Mouse (Mus musculus) NIH3T3 (cell line): ENCODE results near the gene Fastkd5.
"Not testable (repeated sequence)": the region's sequence is repeated elsewhere in the genome, so short reads cannot be mapped to it uniquely, and the experiment has no call there.

Experiments
- DNase-seq: peaks from one replicate; pipeline ENCODE4 v3.0.0-alpha.2; 2012; ENCODE audit warnings: low read depth

Fastkd5 gene

DNA sequence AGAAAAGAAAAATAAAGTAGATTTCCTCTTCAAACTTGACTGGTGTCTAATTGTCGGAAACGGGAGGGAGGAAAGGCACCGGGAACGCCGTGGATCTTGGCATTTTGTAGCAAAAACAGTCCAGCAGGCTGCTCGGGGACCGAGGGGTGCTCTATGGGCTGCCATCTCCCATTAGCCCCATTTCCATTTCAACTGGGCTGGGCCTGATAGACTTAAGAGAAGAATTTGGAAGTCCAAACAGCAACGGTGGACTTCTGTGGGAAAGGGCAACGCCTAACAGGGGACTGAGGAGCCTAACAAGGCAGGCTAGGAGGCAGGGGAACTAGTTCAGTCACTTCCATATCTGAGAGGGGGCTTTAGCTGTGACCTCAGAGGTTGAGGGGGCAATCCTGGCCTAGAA lies 52.8 kb downstream of the Fastkd5 start:
- DNase-seq: no peak

DNA sequence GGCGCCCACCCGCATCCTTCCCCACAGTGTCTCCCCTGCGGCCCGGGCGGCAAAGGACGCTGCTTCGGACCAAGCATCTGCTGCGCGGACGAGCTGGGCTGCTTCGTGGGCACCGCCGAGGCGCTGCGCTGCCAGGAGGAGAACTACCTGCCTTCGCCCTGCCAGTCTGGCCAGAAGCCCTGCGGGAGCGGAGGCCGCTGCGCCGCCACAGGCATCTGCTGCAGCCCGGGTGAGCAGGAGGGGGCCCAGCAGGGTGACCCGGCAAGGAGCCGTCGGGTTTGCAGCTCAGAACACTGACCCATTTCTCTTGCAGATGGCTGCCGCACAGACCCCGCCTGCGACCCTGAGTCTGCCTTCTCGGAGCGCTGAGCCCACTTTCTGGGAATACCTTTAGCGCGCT lies 53.3 kb downstream of the Fastkd5 start:
- not testable (repeated sequence) for DNase-seq

DNA sequence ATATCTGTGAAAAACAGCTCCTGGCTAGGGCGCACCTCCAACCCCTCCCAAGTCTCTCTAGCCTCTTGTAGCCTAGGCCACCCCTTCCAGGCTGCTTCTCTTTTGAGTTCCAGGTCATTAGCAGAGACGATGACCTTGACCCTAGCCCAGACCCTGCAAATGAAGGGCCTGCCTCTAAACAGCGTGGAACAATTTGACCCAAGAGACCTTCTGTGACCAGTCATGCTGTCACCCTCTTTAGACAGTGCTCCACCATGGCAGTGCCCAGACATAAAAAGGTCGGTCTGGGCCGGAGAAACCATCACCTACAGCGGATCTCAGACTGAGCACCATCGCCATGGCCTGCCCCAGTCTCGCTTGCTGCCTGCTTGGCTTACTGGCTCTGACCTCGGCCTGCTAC lies 54.0 kb downstream of the Fastkd5 start, which contains the start of gene Oxt:
Gene Oxt, plus strand, starts transcription at position 301 of the 400 bp plus-strand sequence.
- no peak for DNase-seq

DNA sequence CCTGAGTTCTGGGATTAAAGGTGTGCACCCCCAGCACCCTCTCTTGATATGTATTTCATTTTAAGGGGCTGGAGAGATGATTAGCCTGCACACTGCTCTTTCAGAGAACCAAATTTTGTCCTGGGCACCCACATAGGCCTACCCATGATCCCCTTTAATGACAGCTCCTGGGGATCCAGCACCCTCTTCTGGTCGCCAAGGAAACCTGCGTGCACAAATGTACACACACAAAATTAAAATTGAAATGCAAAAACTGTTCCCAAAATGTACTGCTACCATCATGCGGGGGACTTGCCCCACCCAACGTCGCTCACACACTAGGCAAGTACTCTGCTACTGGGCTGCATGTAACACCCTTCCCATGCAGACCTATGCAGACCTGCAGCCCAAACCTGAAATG lies 54.9 kb downstream of the Fastkd5 start:
- no peak for DNase-seq

DNA sequence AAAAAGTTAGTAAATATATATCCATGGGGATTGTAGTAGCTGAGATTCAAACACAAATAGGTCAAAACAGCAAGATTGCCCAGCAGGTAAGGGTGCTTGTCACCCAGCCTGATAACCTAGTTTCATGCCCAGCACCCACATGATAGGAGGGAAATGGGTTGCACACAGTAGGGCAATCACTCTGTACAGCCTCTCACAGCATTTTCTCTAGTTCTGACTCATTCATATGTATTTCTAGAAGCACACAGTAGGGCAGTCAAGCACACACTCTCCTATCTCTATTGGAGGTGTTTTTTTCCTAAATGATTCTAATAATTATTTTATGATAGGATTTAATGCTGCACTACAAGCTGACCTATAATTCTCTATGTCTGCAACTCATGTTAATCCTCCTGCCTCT lies 59.9 kb downstream of the Fastkd5 start:
- no peak for DNase-seq

DNA sequence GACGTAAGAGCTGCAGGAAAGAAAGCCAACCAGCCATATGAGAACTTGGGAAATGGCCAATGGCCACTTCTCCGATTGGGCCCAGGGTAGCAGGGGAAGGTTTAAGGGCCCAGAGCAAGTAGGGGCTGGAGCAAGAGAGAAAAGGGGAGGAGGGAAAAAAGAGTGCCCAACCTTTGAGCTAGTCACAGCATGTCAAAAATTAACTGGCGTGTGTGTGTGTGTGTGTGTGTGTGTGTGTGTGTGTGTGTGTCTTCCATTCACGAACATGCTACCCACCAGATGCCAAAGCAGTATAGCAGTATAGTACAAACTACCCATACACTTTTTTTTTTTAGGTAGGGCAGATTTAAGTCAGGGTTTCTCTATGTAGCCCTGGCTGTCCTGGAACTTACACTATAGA lies 60.9 kb downstream of the Fastkd5 start:
- DNase-seq: no peak

DNA sequence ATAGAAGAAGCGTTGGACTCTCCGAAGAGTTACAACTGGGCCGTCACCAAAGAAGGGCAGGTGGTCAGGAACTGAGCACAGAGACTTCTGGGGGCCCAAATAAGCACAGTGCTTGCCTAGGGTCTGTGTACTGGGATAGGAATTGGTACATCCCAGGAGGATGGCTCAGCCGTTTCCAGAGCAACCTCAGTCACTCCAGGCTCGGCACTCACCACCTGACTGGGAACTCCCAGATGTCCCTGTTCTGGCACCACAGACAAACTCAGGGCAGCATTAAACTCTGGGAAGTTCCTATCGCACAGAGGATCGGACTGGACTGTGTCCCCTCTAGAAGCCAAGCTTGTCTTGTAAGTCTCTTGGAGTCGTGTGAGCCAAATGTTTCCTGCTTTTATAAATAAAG lies 64.8 kb downstream of the Fastkd5 start:
- DNase-seq: no peak

DNA sequence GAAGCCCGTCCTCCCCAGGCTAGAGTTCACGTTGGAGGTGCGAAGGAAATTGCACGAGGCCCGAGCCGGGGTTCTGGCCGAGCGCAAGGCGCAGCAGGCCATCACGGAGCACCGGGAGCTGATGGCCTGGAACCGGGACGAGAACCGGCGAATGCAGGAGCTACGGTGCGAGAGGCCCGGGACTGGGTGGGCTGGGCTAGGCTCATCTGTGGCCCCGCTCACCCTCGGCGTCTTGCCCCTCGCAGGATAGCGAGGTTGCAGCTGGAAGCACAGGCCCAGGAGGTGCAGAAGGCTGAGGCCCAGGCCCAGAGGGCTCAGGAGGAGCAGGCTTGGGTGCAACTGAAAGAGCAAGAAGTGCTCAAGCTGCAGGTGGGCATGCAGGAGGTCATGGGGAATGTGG lies 65.8 kb downstream of the Fastkd5 start:
- peak; percentile 37 for DNase-seq
